Mouse (Mus musculus) limb, embryonic 14.5 days (tissue): ENCODE data around the gene F7. TPM values are rescaled to one million over a fixed set of nuclear protein-coding genes. Genes with fewer than 3 reads are reported as not detected.

Experiments
- ATAC-seq: fragments of 200-750 bp; cut with Nextera tagmentation; 2 replicates; pipeline ENCODE4 v1.8.0; 2017; ENCODE audit warnings: low read depth, moderate number of reproducible peaks, moderate TSS enrichment; ENCODE audit not compliant: low FRiP score
- DNase-seq: peaks from one replicate; pipeline ENCODE4 v3.0.0-alpha.2; 2015; ENCODE audit warnings: low spot score
- H3K27ac ChIP-seq: fragments of 300-500 bp; sonication (generic); replicated peaks from 2 replicates; pipeline ENCODE4 v1.5.1; 2014; ENCODE audit warnings: low read depth, mild to moderate bottlenecking, low read length, moderate library complexity, mixed read lengths
- H3K27me3 ChIP-seq: fragments of 300-500 bp; sonication (generic); 2 replicates; pipeline ENCODE4 v1.6.1; 2014; ENCODE audit warnings: low read length, mixed read lengths; ENCODE audit not compliant: control insufficient read depth, insufficient read depth
- H3K36me3 ChIP-seq: fragments of 300-500 bp; sonication (generic); 2 replicates; pipeline ENCODE4 v1.6.1; 2014; ENCODE audit warnings: mild to moderate bottlenecking, low read length, moderate library complexity, mixed read lengths; ENCODE audit not compliant: control insufficient read depth, insufficient read depth
- H3K4me1 ChIP-seq: fragments of 300-500 bp; sonication (generic); 2 replicates; pipeline ENCODE4 v1.6.1; 2014; ENCODE audit warnings: antibody characterized with exemption, low read length, mixed read lengths; ENCODE audit not compliant: control insufficient read depth, insufficient read depth
- H3K4me2 ChIP-seq: fragments of 300-500 bp; sonication (generic); replicated peaks from 2 replicates; pipeline ENCODE4 v1.6.1; 2014; ENCODE audit warnings: low read depth, mild to moderate bottlenecking, low read length, moderate library complexity; ENCODE audit not compliant: severe bottlenecking
- H3K4me3 ChIP-seq: fragments of 300-500 bp; sonication (generic); replicated peaks from 2 replicates; pipeline ENCODE4 v1.5.1; 2014; ENCODE audit warnings: low read length
- H3K9ac ChIP-seq: fragments of 300-500 bp; sonication (generic); 2 replicates; pipeline ENCODE4 v1.6.1; 2014; ENCODE audit warnings: mild to moderate bottlenecking, low read depth, low read length, moderate library complexity; ENCODE audit not compliant: severe bottlenecking
- H3K9me3 ChIP-seq: fragments of 300-500 bp; sonication (generic); 2 replicates; pipeline ENCODE4 v1.6.1; 2016; ENCODE audit warnings: low read length; ENCODE audit not compliant: control insufficient read depth
- POLR2A ChIP-seq: fragments of 200-500 bp; IDR thresholded peaks from 2 replicates; pipeline ENCODE4 v1.8.0; 2012; ENCODE audit warnings: inconsistent platforms, mild to moderate bottlenecking, moderate library complexity, borderline replicate concordance; ENCODE audit not compliant: insufficient read depth, insufficient read length; ENCODE audit errors: extremely low read depth
- WGBS: fragments of 180-500 bp; shearing (Covaris S2); extraction: QIAGEN DNeasy Blood & Tissue Kit; methylation state at CpG from one replicate; pipeline ENCODE4 v1.1.7; 2014; 5-methylcytosine and 5-hydroxymethylcytosine counted together
- polyA plus RNA-seq, 2 experiments: library from polyadenylated mRNA; depleted of rRNA in 1 of 2; stranded (reverse) in 1 of 2; unstranded in 1 of 2; fragments of >200 nt; fragmentation: Nextera tagmentation in 1 of 2; extraction: Ambion mirVana in 1 of 2; gene quantifications; 2 replicates each; pipeline versions ENCODE4 v1.2.1 to v1.2.3; 2012 to 2014

F7 gene
- polyA plus RNA-seq, 2 experiments: 0.08 TPM; not detected in 1

DNA sequence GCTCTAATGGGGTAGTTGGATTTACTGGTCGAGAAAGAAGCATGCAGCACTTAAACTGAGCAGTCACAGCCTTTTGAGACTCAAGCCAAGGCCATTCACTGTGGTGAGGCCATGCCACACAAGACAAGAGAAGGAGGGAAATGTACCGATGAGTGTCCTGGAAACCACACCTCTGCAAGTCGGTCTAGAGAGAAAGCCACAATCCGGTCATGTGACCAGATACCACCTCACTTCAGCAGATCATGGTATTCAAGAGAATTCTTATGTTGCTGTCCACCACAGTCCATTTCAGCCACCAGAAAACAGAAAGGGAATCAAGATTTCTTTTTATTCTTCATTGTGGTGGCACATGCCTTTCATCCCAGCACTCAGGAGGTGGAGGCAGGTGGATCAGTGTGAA lies 15.6 kb downstream of the F7 start:
- Histone ChIP-seq H3K27me3 (no peaks in the 10 kb centered on the region), H3K4me1 (no peaks in the 10 kb centered on the region), H3K4me3 (no peak overlapping the region), H3K4me2 (no peak overlapping the region), H3K9me3 (no peaks in the 10 kb centered on the region), H3K9ac (no peak overlapping the region), H3K27ac (no peak overlapping the region), H3K36me3 (no peaks in the 10 kb centered on the region)
- TF ChIP-seq POLR2A: no peak
- DNase-seq (no peak), ATAC-seq (no peak)
- WGBS: 87% methylated on average over 4 of the region's 4 CpGs

GRCm38 (mm10) chr8:13047652-13048051 lies 21.8 kb downstream of the F7 start:
- H3K36me3 ChIP-seq: no peaks in the 10 kb centered on the region
- no peak overlapping the region for H3K9ac ChIP-seq
- ATAC-seq: no peak
- no peaks in the 10 kb centered on the region for H3K27me3 ChIP-seq
- H3K4me3 ChIP-seq: no peak overlapping the region
- 51% methylated on average over 5 of the region's 5 CpGs for WGBS
- no peaks in the 10 kb centered on the region for H3K9me3 ChIP-seq
- H3K4me2 ChIP-seq: no peak overlapping the region
- DNase-seq: no peak
- no peak for TF ChIP-seq POLR2A
- H3K27ac ChIP-seq: no peak overlapping the region
- H3K4me1 ChIP-seq: no peaks in the 10 kb centered on the region

DNA sequence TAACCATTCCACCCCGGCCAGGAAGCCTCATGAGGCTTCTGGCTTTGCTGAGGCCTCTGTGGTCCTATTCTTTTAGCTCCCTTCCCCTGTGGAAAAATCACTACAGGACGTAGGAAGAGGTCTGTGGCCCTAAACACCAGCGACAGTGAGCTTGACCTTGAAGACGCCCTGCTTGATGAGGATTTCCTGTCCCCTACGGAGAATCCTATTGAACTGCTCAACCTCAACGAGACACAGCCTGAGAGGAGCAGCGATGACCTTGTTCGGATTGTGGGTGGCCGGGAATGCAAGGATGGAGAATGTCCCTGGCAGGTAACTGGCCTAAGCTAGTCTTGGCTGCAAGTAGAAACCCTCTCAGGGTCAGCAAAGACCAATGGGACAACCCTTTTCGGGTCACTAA lies 24.7 kb downstream of the F7 start:
- DNase-seq (no peak), ATAC-seq (no peak)
- no peak overlapping the region for H3K27ac ChIP-seq
- H3K9ac ChIP-seq: no peak overlapping the region
- 87% methylated on average over 10 of the region's 10 CpGs for WGBS
- no peaks in the 10 kb centered on the region for H3K9me3 ChIP-seq
- H3K4me3 ChIP-seq: no peak overlapping the region
- no peak for TF ChIP-seq POLR2A
- no peaks in the 10 kb centered on the region for H3K27me3 ChIP-seq
- no peaks in the 10 kb centered on the region for H3K4me1 ChIP-seq
- no peak overlapping the region for H3K4me2 ChIP-seq
- no peaks in the 10 kb centered on the region for H3K36me3 ChIP-seq

GRCm38 (mm10) chr8:13057351-13057750 lies 31.5 kb downstream of the F7 start:
- H3K4me3 ChIP-seq: no peak overlapping the region
- no peak overlapping the region for H3K9ac ChIP-seq
- ATAC-seq: no peak
- 85% methylated on average over 4 of the region's 4 CpGs for WGBS
- H3K4me2 ChIP-seq: no peak overlapping the region
- no peak for DNase-seq
- H3K4me1 ChIP-seq: no peaks in the 10 kb centered on the region
- H3K36me3 ChIP-seq: no peaks in the 10 kb centered on the region
- H3K27me3 ChIP-seq: no peaks in the 10 kb centered on the region
- no peaks in the 10 kb centered on the region for H3K9me3 ChIP-seq
- TF ChIP-seq POLR2A: no peak
- H3K27ac ChIP-seq: no peak overlapping the region

GRCm38 (mm10) chr8:13060441-13061150 lies 34.8 kb downstream of the F7 start, which contains the start of gene Proz:
Gene Proz (plus strand): TSS chr8:13060914.
- Histone ChIP-seq H3K4me2 (no peak within 1 kb of the TSS), H3K9ac (no peak within 1 kb of the TSS), H3K27me3 (no peaks in the 10 kb centered on the region), H3K9me3 (no peaks in the 10 kb centered on the region), H3K4me3 (no peak within 1 kb of the TSS), H3K36me3 (no peaks in the 10 kb centered on the region), H3K4me1 (no peaks in the 10 kb centered on the region), H3K27ac (no peak within 1 kb of the TSS)
- WGBS: 74% methylated on average over 17 of the region's 17 CpGs
- DNase-seq: no peak
- ATAC-seq: no peak
- no peak for TF ChIP-seq POLR2A
